Mouse (Mus musculus) embryo, embryonic 9.5 days (tissue): ENCODE data around the gene Gnl2.
A peak's percentile ranks its signal among the peaks of the same experiment; 100 is the strongest.

Experiments
- DNase-seq: peaks from one replicate; pipeline ENCODE4 v3.0.0-alpha.2; 2017; ENCODE audit errors: extremely low spot score

Gnl2 gene

DNA sequence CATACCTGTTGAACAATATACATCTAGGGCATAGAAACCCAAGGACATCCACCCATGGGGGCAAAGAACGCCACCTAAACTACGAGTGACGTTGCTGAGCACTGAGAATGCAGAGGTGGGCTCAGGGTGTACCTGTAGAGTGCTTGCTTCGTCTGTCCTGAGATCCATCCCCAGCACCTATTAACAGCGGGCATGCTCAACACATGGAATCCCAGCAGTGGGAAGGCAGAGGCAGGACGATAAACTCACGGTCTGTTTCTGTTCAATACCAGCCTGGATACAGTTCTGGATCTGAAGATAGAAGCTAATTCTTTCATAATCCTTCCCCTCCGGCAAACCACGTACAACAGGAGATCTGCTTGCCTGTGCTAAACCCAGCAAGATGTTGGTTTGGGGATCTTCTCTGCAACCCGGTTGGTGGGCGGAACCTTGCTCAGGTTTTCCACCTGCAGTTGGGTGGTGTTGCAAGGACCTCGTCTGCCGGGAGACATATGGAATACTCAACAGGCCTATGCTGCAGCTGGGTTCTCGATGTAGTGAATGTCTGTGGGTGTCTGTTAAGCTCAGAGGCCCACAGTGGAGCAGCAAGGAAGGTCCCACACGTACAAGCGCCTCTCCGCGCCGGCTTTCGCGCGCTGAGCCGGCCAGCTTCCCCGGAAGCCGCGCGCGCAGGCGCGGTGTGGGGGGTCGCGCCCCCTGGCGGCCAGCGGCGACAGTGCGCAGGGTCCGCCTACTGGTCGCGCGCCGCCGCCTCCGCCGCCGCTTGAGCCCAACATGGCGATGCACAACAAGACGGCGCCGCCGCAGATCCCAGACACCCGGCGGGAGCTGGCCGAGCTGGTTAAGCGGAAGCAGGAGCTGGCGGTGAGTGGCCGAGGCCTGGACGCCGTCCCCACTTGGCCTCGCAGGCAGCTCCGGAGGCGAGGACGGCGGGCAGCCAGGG lies 68.3 kb downstream of the Gnl2 start, which contains the start of gene Meaf6:
Meaf6 (plus strand) TSS at position 732 of the 943 bp plus-strand sequence.
- DNase-seq: peak; percentile 90

DNA sequence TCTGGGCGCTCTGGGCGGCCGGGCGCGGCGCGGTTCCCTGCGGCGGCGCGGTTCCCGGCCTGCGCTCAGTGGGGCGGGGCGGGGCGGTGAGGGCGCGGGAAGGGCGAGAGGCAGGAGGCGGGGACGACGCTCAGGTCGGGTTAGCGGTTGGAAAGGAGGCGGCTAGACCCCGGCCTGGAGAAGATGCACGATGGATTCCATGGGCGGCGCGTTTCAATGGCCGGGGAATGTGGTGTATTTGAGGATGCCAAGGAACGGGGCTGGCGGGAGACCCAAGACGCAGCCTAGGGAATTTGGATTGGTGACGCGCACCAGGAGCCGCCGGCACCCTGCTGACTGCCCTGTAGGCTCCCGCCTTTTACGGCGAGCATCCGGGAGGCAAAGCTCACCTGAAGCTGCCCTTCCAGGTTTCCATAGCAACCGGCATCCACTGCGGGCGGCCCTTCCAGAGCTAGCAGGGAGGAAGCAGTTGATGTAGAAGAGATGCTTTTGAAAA lies 69.0 kb downstream of the Gnl2 start:
- DNase-seq: peak; percentile 87

DNA sequence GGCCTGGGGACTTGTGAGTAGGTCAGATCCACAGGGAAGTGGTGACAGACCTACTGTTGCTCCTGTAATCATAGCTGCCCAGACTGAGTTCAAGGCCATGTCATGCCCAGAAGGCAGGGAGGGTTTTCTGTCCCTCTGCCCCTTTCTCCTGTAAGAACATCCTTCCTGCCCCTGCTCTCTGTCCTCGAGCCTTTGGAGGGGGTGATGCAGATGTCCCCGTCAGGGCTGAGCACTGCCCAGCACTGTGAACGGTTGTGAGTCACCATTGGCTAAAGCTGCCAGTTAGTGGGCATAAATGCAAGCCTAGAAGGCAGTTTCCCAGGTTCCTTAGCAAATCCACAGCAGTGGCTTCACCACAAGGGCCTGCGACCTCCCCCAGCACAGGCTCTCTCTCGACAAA lies 76.6 kb downstream of the Gnl2 start:
- DNase-seq: no peak

DNA sequence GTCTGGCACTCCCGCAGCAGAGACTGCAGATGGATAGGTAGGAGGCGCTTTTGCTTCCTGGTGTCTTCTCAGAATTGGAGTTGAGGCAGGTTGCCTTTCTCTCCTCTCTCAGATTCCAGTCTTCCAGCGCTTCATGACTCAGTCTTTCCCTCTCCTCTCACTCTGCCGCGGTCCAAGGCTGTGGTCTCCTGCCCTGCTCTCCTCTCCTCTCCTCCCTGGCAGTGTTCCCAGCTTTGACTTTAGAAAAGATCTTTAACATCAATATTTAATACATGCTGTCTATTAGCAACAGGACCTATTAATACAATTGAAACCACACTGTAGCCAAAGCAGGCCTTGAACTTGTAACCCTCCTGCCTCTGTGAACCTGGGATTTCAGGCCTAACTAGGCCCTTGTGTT lies 79.7 kb downstream of the Gnl2 start:
- no peak for DNase-seq

DNA sequence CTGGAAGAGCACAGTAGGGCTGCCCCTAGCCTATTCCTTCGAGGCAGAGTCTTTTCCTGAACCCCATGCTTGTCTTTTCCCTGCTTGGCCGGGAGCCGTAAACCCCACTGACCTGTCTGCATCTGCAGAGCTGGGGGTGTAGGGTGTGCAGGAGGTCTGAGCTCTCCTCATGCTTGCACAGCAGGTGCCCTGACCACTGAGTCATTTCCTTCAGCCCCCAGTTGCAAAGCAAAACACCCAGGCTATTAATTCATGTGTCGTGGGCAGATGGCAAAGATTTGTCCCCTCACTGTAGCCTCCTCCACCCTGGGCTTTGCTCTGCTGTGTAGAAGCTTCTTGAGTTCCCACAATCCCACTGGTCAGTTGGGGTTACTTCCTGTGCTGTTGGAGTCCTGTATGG lies 81.0 kb downstream of the Gnl2 start:
- no peak for DNase-seq

DNA sequence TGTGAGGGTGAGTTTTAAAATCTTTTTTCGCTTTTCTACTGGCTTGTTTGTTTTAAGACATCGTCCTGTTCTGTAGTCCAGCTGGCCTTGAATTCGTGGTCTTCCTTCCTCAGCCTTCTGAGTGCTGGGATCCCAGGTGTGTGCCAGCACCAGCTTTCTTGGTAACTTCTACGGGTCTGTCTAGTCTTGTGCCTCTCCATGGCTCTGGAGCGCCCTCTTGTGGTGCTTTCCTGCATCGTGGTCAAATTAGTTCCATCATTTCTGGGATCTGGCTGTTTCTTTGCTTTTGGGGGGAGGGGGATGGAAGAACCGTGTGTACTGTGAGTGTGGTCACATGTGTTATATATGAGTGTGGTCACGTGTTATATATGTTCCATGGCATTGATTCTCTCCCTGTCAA lies 83.1 kb downstream of the Gnl2 start:
- DNase-seq: peak; percentile 86

DNA sequence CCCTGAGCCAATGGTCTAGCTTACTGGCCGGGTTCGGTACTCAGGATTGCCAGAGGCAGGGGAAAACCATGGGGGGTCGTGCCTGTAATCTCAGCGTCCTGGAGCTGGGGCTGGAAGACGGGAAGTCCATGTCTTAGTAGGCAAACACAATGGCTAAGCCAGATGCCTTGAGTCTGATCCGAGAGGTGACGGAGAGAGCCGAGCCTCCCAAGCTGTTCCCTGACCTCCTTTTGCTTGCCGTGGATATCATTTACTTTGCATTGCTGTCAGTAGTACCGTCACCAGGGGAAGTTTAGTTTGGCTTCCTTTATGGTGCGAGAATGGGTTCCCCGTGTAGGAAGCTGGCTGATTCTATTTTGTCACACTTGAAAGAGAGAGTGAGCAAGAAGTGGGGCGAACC lies 84.9 kb downstream of the Gnl2 start:
- DNase-seq: no peak
